Mouse (Mus musculus): Measurements from ENCODE around the gene Arl4c. TPM values are rescaled to one million over a fixed set of nuclear protein-coding genes. Genes with fewer than 3 reads are reported as not detected.

Arl4c gene
- polyA plus RNA-seq, 1 experiment from 2014 or later = 42.4 TPM

DNA sequence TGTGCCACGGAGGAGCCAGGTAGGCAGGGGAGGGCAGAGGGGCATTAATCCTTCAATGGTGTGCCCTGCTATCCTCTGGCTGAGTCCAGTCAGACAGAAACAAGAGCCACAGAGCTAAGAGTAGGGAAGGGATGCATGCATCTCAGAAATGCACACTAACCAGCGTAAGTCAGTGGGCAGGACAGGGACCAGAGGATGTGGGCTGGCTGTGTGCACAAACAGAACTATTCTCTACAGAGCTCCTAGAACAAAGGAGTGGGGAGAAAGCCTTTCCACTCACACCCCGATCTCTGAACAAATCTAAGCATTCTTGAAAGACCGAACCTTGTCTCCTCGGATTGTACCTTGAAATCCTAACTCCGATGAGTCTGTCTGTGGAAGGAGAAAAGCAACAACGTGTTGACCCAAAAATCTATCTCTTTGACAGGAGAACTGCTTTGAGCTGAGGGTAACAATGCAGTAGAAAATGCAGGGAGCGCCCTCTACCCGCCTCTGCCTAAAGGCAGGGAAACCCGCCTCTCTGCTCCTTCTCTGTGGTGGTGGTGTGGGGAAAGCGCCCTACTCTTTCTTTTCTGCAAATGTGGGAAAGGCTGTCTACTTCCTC, 18.7 kb upstream of the Arl4c start:
- WGBS = 44% methylated on average over 11 of the region's 11 CpGs

GRCm38 (mm10) chr1:88718563-88718962, 16.5 kb upstream of the Arl4c start:
- H3K4me3 ChIP-seq = no peak overlapping the region
- no peak overlapping the region for H3K4me2 ChIP-seq (replicated peaks)
- H3K9me3 ChIP-seq = no peaks in the 10 kb centered on the region
- H3K27me3 ChIP-seq = no peaks in the 10 kb centered on the region
- WGBS = 76% methylated on average over 3 of the region's 3 CpGs
- ATAC-seq (replicated peaks) = no peak
- H3K27ac ChIP-seq (replicated peaks) = peak overlapping the region; percentile 19; the same call in 1 of the 2 replicates
- H3K9ac ChIP-seq (replicated peaks) = no peak overlapping the region
- no peaks in the 10 kb centered on the region for H3K36me3 ChIP-seq
- no peaks in the 10 kb centered on the region for H3K4me1 ChIP-seq

More for the DNA sequence above, 18.7 kb upstream of the Arl4c start:
- Histone ChIP-seq H3K36me3 (no peaks in the 10 kb centered on the region), H3K4me2 (replicated peaks) (no peak overlapping the region), H3K4me3 (no peak overlapping the region), H3K9ac (replicated peaks) (no peak overlapping the region), H3K9me3 (no peaks in the 10 kb centered on the region), H3K4me1 (no peaks in the 10 kb centered on the region), H3K27ac (replicated peaks) (no peak overlapping the region), H3K27me3 (no peaks in the 10 kb centered on the region)
- no peak for ATAC-seq (replicated peaks)

GRCm38 (mm10) chr1:88717736-88718135, 15.7 kb upstream of the Arl4c start:
- Histone ChIP-seq H3K27me3 (no peaks in the 10 kb centered on the region), H3K4me1 (no peaks in the 10 kb centered on the region), H3K36me3 (no peaks in the 10 kb centered on the region), H3K4me3 (no peak overlapping the region), H3K4me2 (replicated peaks) (no peak overlapping the region), H3K9me3 (no peaks in the 10 kb centered on the region), H3K27ac (replicated peaks) (no peak overlapping the region), H3K9ac (replicated peaks) (no peak overlapping the region)
- WGBS = 85% methylated on average over 13 of the region's 13 CpGs
- no peak for ATAC-seq (replicated peaks)

DNA sequence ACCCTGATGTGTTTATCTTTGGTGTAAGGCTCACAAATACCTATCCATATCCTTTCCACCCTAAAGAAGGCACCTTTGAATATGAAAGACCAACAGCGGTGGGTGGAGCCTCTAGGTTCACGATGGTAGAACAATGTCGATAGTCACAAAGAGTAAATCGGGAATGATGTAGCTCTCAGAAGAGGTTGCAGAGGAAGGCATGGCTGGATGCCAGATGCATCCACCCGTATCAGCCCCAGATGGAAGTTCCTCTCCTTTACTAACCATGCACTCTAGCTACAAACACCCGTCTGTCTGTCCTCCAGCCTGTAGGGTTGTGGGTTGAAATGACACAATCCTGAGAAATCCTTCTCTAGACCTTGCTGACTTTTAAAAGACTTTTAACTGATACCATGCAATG, 10.0 kb upstream of the Arl4c start:
- peaks cover 14% of the 10 kb centered on the region for H3K4me1 ChIP-seq
- no peaks in the 10 kb centered on the region for H3K36me3 ChIP-seq
- H3K4me2 ChIP-seq (replicated peaks) = no peak overlapping the region
- H3K9ac ChIP-seq (replicated peaks) = no peak overlapping the region
- H3K4me3 ChIP-seq = no peak overlapping the region
- WGBS = 82% methylated on average over 6 of the region's 6 CpGs
- no peaks in the 10 kb centered on the region for H3K9me3 ChIP-seq
- H3K27me3 ChIP-seq = no peaks in the 10 kb centered on the region
- H3K27ac ChIP-seq (replicated peaks) = no peak overlapping the region
- ATAC-seq (replicated peaks) = no peak

- H3K4me3 ChIP-seq = no peak overlapping the region
- peak overlapping the region; percentile 55; the same call in 1 of the 2 replicates for H3K27ac ChIP-seq (replicated peaks)
- no peaks in the 10 kb centered on the region for H3K27me3 ChIP-seq
- 33% methylated on average over 9 of the region's 9 CpGs for WGBS
- peak; percentile 57 for ATAC-seq (replicated peaks)
- H3K9ac ChIP-seq (replicated peaks) = no peak overlapping the region
- H3K36me3 ChIP-seq = no peaks in the 10 kb centered on the region
- no peaks in the 10 kb centered on the region for H3K9me3 ChIP-seq
- H3K4me2 ChIP-seq (replicated peaks) = no peak overlapping the region
- H3K4me1 ChIP-seq = peaks cover 25% of the 10 kb centered on the region
Measured at GRCm38 (mm10) chr1:88708646-88709305, 6.8 kb upstream of the Arl4c start.

DNA sequence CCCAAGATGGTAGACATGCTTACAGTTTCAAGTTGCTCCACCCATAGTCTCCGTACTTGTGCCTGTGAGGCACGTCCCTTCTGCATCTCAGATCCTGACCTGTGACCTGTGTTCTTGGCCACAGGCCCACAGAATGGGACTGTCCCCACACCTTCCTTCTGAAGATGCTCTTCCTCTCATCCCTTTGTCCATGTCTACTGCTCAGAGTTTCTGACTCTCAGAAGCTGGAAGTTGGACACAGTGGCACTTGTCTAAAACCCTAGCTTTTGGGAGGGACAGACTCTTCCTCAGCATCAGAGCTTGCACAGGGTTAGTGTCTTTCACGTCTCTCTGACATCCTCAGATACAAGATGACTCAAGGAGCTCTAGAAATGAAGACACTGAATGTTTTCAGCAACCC, 6.2 kb upstream of the Arl4c start:
- Histone ChIP-seq H3K4me2 (replicated peaks) (no peak overlapping the region), H3K4me3 (no peak overlapping the region), H3K27ac (replicated peaks) (0 out of 2 replicates have a peak overlapping the region, but pooled peaks have one; percentile 1), H3K27me3 (no peaks in the 10 kb centered on the region), H3K36me3 (no peaks in the 10 kb centered on the region), H3K4me1 (peaks cover 25% of the 10 kb centered on the region), H3K9ac (replicated peaks) (no peak overlapping the region), H3K9me3 (no peaks in the 10 kb centered on the region)
- 72% methylated on average over 3 of the region's 3 CpGs for WGBS
- no peak for ATAC-seq (replicated peaks)

DNA sequence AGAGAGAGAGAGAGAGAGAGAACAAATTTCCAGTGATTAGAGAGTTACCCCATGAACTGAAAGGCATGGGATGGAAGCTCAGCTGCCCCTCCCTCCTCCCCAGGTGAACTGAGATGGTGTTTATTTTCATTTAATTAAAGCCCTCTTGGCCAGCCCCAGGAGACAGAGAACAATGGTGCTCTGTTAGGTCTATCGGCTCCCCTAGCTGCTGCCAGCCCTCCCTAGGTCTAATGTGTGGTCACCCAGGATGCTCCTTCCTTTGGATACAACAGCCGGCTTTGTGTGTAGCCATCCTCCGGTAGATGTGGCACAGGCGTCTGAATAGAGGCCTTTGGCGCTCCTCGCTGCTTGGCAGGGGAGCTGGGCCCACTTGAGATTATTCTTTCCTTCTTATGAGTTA, 5.5 kb upstream of the Arl4c start:
- H3K27ac ChIP-seq (replicated peaks) = 0 out of 2 replicates have a peak overlapping the region, but pooled peaks have one; percentile 1
- H3K4me1 ChIP-seq = peaks cover 28% of the 10 kb centered on the region
- 15% methylated on average over 6 of the region's 6 CpGs for WGBS
- H3K9ac ChIP-seq (replicated peaks) = no peak overlapping the region
- H3K9me3 ChIP-seq = no peaks in the 10 kb centered on the region
- no peak overlapping the region for H3K4me3 ChIP-seq
- no peaks in the 10 kb centered on the region for H3K36me3 ChIP-seq
- no peak overlapping the region for H3K4me2 ChIP-seq (replicated peaks)
- ATAC-seq (replicated peaks) = no peak
- no peaks in the 10 kb centered on the region for H3K27me3 ChIP-seq

- Histone ChIP-seq H3K4me2 (replicated peaks) (0 out of 2 replicates have a peak overlapping the region, but pooled peaks have one; percentile 4), H3K9ac (replicated peaks) (no peak overlapping the region), H3K36me3 (no peaks in the 10 kb centered on the region), H3K4me1 (peaks cover 31% of the 10 kb centered on the region), H3K4me3 (no peak overlapping the region), H3K9me3 (no peaks in the 10 kb centered on the region), H3K27me3 (no peaks in the 10 kb centered on the region), H3K27ac (replicated peaks) (no peak overlapping the region)
- WGBS = under 1% methylated on average over 15 of the region's 15 CpGs
- peak; percentile 76 for ATAC-seq (replicated peaks)
Measured at GRCm38 (mm10) chr1:88705799-88706198, 3.8 kb upstream of the Arl4c start.

DNA sequence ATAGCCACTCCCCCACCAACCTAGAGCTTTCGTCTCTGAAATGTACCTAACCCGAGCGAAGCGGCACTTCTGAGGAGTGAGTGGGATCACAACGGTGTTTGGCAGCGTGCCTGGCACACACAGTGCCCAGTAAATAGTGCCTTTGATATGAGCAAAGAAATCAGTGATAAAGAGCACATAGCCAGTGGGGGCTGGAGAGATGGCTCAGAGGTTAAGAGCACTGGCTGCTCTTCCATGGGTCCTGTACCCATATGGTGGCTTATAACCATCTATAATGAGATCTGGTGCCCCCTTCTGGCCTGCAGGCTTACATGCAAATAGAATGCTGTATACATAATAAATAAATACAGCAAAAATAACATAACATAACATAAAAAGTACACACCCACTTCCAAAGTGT, 3.0 kb upstream of the Arl4c start:
- no peak overlapping the region for H3K9ac ChIP-seq (replicated peaks)
- 58% methylated on average over 6 of the region's 6 CpGs for WGBS
- no peaks in the 10 kb centered on the region for H3K36me3 ChIP-seq
- no peak overlapping the region for H3K4me3 ChIP-seq
- no peak overlapping the region for H3K27ac ChIP-seq (replicated peaks)
- ATAC-seq (replicated peaks) = no peak
- no peak overlapping the region for H3K4me2 ChIP-seq (replicated peaks)
- H3K27me3 ChIP-seq = no peaks in the 10 kb centered on the region
- H3K9me3 ChIP-seq = no peaks in the 10 kb centered on the region
- peaks cover 31% of the 10 kb centered on the region for H3K4me1 ChIP-seq

DNA sequence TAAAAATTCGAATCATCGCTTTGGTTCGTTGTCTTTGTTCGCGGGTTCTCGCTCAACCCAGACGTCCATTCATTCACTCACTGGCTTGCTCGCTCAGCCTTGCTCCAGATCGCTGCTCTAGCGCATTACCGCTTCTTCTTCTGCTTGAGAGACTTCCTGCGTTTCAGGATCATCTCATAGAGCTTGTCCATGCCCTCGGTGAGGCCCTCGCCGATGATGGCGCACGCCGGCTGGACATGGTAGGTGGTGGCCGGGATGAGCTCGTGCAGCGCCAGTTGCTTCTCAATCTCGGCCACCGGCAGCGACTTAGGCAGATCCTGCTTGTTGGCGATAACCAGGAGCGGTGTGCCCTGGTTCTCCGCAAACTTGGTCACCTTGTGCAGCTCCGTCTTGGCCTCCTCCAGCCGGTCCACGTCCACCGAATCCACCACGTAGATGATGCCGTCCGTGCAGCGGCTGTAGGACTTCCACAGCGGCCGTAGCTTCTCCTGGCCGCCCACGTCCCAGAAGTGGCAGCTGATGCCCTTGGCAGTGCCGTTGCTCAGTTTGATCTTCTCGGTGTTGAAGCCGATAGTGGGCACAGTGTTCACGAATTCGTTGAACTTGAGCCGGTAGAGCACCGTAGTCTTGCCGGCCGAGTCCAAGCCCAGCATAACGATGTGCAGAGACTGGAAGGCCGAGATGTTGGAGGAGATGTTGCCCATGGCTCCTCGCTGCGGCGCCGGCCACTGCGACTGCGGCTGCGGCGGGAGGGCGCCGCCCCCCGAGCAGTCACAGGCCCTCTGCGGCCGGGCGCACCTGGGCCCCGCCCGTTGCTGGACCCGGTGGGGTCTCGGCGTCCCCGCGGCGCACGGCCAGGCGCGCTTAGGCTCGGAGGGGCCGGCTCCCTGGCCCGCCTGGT, 810 bp downstream of the Arl4c start:
- no peaks in the 10 kb centered on the region for H3K9me3 ChIP-seq
- H3K27me3 ChIP-seq = no peaks in the 10 kb centered on the region
- peak overlapping the region; percentile 83 for H3K4me3 ChIP-seq
- ATAC-seq (replicated peaks) = peak; percentile 23
- WGBS = under 1% methylated on average over 76 of the region's 78 CpGs
- H3K4me2 ChIP-seq (replicated peaks) = peak overlapping the region; percentile 85
- peak overlapping the region; percentile 99 for H3K9ac ChIP-seq (replicated peaks)
- peaks cover 34% of the 10 kb centered on the region for H3K4me1 ChIP-seq
- H3K36me3 ChIP-seq = peaks cover 13% of the 10 kb centered on the region; the same call in 1 of the 2 replicates
- peak overlapping the region; percentile 98 for H3K27ac ChIP-seq (replicated peaks)

- H3K9ac ChIP-seq (replicated peaks) = peak overlapping the region; percentile 99
- no peaks in the 10 kb centered on the region for H3K27me3 ChIP-seq
- H3K4me3 ChIP-seq = peak overlapping the region; percentile 83
- H3K4me1 ChIP-seq = peaks cover 26% of the 10 kb centered on the region
- H3K9me3 ChIP-seq = no peaks in the 10 kb centered on the region
- ATAC-seq (replicated peaks) = no peak
- H3K27ac ChIP-seq (replicated peaks) = peak overlapping the region; percentile 98
- peak overlapping the region; percentile 85 for H3K4me2 ChIP-seq (replicated peaks)
- H3K36me3 ChIP-seq = peaks cover 14% of the 10 kb centered on the region; the same call in 1 of the 2 replicates
- WGBS = 2% methylated on average over 25 of the region's 25 CpGs
Measured at GRCm38 (mm10) chr1:88699856-88700791, 1.9 kb downstream of the Arl4c start.
